Mouse (Mus musculus) gastrocnemius, adult 18-20 months (tissue): ENCODE data around the gene Rab31. TPM values are rescaled to one million over a fixed set of nuclear protein-coding genes. Genes with fewer than 3 reads are reported as not detected.
"Not testable (repeated sequence)": the region's sequence is repeated elsewhere in the genome, so short reads cannot be mapped to it uniquely, and the experiment has no call there.

Experiments used
- DNase-seq: peaks from one replicate; pipeline ENCODE4 v3.0.0; 2021; ENCODE audit warnings: low spot score
- total RNA-seq, 2 experiments: library from RNA; stranded (reverse); gene quantifications; 2 replicates each; pipeline ENCODE4 v1.2.3; 2021

The Rab31 gene
- total RNA-seq, 2 experiments from 2014 or later: 4.6 to 5.1 TPM

DNA sequence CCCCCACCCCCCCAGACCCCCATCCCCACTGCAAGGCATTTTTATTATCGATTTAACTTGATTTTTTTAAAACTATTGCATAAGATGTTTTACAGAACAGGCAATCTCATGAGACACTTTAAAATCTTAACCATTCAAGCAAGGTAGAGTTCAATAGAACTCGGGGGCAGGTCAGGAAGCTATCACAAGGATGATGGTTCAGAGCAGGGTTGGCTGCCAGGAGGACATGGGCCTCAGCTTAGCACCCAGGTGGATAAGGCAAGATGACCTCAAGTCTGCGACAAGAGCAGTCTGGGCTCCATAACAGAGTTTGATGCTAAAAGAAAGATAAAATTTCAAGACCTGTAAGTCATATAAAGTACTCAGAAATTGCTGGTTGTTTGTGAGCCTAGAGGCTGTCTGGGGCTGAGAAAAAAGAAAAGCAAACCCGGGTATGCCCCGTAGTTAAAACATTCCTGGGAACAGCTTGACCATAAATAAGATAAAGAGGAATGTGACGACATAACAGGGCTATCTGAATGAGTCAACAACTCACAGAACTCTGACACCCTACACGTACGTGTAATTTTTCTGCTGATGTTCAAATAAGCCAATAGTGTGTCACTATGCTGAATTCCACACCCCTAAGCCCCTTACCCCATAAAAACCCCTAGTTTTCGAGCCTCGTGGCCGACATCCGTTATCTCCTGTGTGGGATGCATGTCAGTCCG, 143.6 kb downstream of the Rab31 start:
- not testable (repeated sequence) for DNase-seq

DNA sequence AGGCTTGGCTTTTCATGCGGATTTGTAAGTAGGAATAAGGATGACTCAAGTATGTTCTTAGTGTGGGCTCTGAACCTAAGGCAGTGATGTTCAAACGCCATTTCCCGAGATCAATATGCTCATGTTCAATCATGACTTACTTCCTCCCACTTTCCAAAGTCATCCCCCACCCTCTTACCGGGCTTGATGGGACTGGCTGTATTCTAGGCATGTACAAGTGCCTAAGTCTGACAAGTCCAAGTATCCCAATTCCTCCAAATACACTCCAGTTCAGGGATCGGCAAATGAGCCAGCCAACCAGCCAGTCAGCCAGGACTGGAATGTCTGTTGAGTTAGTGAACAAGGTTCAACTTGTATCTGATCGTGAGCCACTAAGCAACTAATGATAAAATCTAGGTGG, 146.3 kb downstream of the Rab31 start:
- DNase-seq: no peak

DNA sequence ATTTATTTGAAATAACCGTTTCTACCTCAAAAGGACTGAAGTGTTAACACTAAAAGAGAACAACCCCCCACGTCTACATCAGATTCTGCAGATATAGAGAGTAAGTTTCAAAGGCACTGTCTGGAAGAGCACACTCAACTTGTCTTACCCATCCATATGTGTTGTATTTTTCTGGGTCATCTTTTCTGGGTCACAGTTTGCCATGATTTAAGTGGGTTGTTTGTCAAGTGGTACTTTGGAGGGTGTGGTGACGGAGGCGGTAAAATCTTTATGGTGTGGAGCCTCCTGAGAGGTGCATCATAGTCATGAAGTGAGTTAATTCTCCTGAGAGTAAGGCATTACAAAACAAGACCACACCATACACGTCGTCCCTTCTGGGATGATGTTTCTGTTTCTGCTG, 147.0 kb downstream of the Rab31 start:
- DNase-seq: no peak

DNA sequence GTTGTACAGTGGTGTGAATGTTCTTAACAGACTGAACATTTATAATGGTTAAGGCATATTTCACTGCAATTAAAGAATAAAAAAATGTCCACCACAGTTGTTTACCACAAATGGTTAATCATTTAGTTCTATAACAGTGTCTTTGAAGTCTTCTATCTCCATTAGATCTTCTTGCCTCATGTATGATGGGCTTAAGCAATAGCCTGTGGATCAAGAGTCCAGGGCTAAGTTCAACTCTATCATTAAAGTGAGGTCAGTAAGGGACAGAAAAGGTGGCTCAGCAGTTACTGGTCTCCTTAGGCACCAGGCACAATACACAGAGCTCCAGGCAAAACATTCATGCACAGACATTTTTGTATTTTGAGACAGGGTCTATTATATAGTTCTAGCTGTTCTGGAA, 149.4 kb downstream of the Rab31 start:
- DNase-seq: no peak

DNA sequence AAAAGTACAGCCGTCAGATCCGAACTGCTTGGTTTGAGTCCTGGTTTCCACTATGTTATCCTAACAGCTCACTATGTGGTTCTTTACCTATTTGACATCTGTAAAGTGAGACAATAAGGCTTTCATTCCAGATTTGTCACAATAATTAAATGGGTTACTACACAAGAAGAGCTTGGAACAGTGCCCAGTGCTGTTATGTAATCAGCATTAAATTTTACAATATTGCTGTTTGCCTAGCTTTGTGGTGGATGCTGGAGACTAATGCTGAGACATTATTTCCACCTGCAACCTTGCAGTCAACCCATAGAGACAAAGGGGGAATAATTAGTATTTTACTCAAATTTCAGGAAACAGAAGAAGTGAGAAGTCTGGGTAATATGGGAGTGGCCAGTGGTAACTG, 154.1 kb downstream of the Rab31 start:
- DNase-seq: no peak

DNA sequence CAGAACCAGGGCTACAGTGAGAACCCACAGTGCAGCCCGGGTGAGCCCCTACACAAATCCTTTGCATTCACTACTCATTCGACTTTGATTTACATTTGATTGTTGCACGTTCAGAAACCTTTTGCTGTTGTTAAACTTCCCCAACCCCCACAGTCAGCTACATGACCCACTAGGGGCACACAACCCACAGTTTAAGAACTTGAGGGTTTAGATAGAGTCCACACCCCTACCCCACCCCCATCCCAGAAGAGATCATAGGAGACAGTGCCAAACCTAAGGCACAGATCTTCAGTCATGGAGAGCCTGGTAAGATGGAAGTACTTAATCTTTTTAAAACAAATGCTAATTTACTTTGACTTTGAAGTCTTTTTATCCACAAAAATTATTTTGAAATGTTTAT, 156.9 kb downstream of the Rab31 start:
- no peak for DNase-seq

DNA sequence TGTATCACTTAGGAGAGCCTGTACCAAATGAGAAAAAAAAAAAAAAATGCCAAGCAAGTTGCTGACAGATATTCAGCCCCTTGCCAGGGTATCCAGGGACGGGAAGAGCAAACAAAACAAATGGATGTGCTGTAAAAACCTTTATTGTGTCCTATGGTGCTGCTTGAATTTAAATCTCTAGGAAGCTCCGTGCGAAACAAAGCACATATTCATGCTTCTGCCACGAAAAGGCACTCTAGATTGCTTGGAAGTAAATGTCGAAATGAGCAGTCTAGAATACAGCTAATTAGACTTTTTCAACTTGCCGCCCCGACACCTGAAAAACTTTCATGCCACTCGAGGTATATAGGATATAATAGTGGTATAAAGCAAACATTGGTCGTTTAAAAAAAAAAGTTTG, 158.1 kb downstream of the Rab31 start:
- no peak for DNase-seq

DNA sequence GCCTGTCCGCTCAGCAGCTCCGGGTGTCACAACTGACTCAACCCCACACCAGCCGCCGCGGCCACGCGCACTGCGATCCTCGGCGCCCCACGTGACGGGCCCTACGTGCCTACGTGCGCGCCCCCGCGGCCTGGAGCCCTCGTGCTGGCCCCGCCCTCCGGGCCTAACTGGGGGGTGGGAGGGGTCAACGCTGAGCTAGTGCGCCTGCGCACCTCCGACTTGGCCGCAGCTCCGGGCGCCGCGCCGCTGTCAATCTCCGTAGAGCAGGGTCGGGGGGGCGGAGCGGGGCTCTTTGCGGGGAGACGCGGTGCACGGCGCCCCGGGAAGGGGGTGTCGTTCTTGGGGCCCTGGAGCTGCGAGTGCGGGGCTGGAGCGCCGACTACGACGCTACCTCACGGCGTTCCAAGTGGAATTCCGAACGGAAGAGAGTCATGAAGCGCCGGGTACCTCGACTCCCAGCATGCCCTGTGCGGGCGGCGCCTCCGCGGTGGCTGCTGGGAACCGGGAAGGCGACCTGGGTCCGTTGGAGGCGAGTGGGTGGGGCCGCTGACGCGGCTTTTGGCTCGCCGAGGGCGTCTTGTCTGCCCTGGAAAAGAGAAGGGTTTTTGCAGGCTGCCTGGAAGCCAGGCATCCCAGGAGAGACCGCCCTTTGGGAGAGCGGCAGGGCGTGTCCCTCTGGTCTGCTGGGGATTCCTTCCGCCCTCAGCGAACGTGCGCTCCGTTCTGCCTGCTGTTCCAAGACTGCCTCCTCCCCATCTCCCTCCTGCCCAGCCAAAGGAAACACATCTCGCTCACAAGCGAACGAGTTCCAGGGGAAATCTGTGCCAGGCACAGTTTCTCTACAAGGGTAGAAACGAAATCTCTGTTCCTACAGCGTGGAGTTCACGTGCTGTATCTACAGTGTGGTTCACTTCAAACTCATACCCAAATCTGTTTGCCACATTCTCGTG, 158.8 kb downstream of the Rab31 start, which contains the start of gene Vapa:
Gene Vapa, minus strand, starts transcription at position 93 of the 950 bp plus-strand sequence.
- DNase-seq: peak; percentile 98

DNA sequence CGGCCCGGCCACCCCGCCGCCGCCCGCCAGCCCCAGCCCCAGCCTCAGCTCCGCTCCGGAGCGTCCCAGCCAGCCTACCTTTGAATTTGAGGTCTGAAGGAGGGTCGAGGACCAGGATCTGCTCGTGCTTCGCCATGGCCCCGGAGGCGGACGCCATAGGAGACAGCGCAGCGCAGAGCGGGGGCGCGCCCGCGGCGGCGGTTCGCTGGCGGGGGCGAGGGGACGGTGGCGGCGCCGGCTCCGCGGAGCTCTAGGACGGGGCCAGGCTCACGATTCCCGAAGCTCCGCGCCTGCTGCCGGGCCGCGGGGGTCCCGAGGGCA, 159.4 kb downstream of the Rab31 start:
- DNase-seq: no peak

DNA sequence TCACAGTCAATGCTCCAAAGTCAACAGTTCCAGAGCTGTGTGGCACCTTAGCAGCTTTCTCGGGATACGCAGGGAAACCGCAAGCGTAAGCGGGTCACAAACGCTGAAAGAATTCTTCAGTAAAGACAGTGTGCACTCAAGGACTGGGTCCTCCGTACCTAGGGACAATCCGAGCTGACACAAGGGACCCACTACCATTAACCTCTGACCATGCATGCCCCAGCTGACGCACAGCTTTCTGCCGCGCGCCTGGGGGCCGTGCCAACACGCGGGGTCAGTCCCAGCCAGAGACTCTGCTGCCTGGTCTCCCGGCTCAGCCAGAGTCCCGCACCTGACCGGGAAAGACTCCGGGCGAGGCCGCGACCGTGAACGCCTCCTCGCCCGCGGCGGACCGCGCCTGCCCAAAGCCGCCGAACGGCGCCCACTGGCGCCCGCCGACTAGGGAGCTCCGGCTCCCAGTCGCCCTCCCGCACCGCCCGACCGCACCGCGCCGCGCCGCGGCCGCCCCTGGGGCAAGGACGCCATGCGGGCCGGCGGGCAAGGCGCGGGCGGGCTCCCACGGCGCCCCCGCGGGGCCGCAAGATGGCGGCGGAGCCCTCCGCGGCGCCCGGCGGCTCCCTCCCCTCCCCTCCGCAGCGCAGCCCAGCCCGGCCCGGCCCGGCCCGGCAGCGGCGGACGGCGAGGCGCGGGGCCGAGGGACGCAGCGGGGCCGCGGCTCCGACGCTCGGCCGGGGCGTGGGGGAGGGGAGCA, 160.0 kb downstream of the Rab31 start:
- DNase-seq: peak; percentile 46

DNA sequence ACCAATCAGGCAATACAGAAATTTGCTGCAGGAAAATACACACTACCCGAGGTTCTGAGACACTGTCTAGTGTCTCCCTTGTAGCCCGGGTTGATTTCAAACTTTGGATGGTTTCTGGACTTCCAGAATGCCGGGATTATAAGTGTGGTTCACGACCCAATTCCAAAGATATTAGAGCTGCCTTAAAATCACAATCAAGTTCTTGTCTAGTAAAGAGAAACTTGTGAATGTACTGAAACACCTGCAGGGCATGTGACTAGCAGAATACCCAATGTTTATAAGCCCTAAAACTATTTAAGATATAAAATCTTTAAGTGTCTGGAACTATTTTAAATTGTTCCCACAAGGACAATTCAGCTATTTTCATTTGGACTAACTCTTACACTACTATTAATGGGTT, 160.8 kb downstream of the Rab31 start:
- DNase-seq: no peak

DNA sequence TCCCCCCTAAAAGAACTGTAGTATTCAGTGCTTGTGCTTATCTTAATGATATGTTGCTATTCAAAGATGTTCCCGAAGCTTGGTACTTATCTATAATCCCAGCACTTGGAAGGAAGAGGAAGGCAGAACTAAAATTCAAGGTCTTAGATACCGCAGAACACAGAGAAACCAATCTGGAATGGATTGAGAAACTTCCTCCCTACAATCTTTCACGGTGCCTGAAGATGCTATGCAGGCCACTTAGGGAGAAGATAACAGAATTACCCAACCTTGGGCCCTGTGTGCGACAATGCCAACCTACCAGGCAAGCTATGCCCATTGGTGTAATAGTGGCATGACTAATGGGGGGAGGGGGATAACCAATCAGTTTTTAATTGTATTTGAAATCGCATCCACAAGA, 163.8 kb downstream of the Rab31 start:
- DNase-seq: no peak

DNA sequence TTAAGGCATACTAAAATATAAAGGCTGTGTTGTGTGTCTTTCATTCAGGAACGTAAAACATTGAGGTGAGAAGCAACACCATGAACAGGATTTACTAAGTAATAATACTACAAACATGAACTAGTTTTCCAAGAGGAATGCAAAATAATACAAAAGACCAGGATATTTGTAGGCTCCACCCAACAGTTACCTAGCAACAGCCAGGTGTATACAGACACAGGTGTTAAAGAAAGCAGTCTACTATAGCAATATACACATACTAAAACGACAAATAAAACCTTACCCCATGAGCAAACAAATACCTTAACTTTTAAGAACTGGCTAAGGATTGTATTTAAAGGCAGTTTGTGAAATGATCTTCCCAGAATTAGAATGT, 164.3 kb downstream of the Rab31 start:
- DNase-seq: no peak

DNA sequence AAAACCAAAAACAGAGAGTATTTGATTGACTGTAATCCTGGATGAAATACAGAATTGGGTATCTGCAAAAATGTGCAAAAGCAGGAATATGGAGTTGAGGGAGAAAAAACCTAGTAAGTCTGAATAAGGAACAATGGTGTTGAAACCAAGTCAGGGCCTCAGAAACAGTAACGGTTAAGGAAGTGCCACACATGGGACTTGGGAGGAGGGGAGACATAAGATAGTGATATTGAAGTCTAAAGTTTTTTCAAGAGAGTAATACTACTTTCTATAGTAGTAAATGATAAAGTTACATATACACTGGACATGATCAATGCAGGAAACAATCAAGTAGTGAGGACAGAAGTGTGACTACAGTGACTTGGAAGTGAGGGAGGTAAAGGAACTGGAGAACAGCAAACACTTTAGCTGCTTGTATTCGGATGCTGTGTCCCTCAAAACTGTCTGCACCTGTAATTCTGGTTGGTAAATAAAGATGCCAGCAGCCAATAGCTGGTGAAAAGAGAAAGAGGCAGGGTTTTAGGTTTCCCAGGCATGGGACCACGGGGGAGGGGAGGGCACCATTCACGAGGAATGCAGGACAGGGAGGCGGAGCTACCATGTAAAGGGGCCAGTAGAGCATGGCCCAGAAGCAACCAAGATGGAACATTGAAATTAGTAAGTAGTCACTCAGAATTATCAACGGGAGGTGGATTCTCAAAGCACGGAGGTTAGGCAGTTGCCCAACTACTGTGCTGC, 164.8 kb downstream of the Rab31 start:
- DNase-seq: no peak

DNA sequence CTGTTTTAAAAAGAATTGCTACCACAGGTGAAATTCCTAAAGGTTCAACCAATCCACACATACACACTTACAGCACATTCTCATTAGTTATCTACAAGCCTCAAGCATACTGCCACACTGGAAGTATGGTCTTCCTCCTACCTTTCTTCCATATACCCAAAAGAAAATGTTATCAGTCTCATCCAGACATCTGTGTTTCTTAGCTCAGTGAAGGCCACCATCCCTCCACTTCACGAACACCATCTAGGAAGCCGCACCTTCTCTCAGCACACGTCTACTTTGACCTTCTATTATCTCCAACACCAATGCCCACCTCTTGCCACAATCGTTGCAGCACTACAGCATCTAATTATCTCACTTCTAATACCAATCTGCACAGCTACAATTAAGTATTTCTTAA, 166.5 kb downstream of the Rab31 start:
- no peak for DNase-seq

DNA sequence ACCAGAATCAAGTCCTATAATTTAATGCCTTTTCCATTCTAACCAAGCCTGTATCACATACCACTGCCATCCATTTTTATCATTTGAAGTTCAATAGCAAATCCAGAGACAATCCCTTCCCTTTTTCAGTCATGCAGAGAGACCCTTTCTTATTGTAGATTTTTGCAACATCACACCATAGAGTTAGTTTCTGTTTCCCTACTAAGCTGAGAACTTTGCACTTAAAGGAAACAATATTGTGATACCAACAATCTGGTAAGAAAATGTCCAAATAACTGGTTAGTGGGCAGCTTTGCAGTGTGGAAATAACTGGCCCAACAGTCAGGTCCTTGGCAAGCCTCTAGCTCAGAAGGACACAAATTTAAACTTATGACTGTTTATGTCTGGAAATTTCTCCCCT, 167.7 kb downstream of the Rab31 start:
- DNase-seq: no peak

DNA sequence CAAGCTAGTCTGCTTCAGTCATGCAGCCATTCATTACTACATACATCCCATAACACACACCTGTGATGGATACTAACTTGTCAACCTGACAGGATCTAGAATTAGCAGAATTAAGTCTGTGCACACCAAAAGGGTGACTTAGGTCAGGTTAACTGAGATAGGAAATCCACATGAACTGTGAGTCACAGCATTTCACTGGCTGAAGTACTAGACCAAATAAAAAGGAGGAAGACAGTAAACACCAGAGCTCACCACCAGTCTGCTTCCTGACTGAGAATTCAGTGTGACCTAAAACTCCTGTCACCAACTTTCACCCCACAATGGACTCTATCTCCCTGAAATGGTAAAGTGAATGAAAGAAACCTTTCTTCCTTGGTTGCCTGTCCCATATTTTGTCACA, 168.2 kb downstream of the Rab31 start:
- no peak for DNase-seq
